Mouse (Mus musculus): Measurements from ENCODE around the gene Slc26a10. TPM values are rescaled to one million over a fixed set of nuclear protein-coding genes. Genes with fewer than 3 reads are reported as not detected.
A peak's percentile ranks its signal among the peaks of the same experiment; 100 is the strongest.

The Slc26a10 gene
- polyA plus RNA-seq, 1 experiment, result 0.85 TPM

GRCm38 (mm10) chr10:127217177-127217576 is 36.7 kb upstream of the Slc26a10 start:
- TF ChIP-seq CTCF (IDR thresholded peaks at IDR 0.05; ENCODE audit: extremely low read depth, insufficient read length, insufficient replicate concordance, low read depth, low read length), result no peak
- no peak for TF ChIP-seq POLR2A (IDR thresholded peaks at IDR 0.05; ENCODE audit: low read depth, low read length)

DNA sequence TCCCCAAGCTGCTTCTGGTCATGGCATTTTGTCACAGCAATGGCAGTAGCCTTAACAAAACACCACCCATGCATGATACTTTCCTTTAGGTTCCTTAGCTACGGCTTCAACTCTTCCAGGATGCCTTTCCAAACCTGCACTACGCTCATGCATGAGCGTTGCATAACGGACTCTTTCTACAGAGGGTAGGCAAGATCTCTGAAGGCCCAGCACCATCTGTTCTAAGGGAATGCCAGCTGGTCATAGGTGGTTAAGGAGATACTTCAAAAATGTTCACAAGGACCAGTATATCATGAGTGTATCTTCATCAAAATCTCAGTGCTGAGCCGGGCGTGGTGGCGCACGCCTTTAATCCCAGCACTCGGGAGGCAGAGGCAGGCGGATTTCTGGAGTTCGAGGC is 36.0 kb upstream of the Slc26a10 start:
- no peak overlapping the region for H3K4me3 ChIP-seq (ENCODE audit: low read depth, low read length)
- no peaks in the 10 kb centered on the region for H3K27me3 ChIP-seq (ENCODE audit: control insufficient read depth, insufficient read depth, low read length)
- peaks cover 4% of the 10 kb centered on the region; the same call in 1 of the 2 replicates for H3K4me1 ChIP-seq (ENCODE audit: control insufficient read depth, insufficient read depth, insufficient read length, low read length)
- WGBS, result 94% methylated on average over 11 of the region's 11 CpGs
- H3K27ac ChIP-seq (ENCODE audit: insufficient read depth, low read depth, low read length), result no peak overlapping the region
- no peaks in the 10 kb centered on the region for H3K36me3 ChIP-seq (ENCODE audit: control insufficient read depth, insufficient read depth, low read length)
- TF ChIP-seq CTCF (IDR thresholded peaks at IDR 0.05; ENCODE audit: extremely low read depth, insufficient read length, insufficient replicate concordance, low read depth, low read length), result no peak
- no peak for TF ChIP-seq POLR2A (IDR thresholded peaks at IDR 0.05; ENCODE audit: low read depth, low read length)

More at GRCm38 (mm10) chr10:127217177-127217576, 36.7 kb upstream of the Slc26a10 start:
- no peaks in the 10 kb centered on the region for H3K36me3 ChIP-seq (ENCODE audit: control insufficient read depth, insufficient read depth, low read length)
- H3K27ac ChIP-seq (ENCODE audit: insufficient read depth, low read depth, low read length), result no peak overlapping the region
- peaks cover 4% of the 10 kb centered on the region; the same call in 1 of the 2 replicates for H3K4me1 ChIP-seq (ENCODE audit: control insufficient read depth, insufficient read depth, insufficient read length, low read length)
- no peak overlapping the region for H3K4me3 ChIP-seq (ENCODE audit: low read depth, low read length)
- H3K27me3 ChIP-seq (ENCODE audit: control insufficient read depth, insufficient read depth, low read length), result no peaks in the 10 kb centered on the region

DNA sequence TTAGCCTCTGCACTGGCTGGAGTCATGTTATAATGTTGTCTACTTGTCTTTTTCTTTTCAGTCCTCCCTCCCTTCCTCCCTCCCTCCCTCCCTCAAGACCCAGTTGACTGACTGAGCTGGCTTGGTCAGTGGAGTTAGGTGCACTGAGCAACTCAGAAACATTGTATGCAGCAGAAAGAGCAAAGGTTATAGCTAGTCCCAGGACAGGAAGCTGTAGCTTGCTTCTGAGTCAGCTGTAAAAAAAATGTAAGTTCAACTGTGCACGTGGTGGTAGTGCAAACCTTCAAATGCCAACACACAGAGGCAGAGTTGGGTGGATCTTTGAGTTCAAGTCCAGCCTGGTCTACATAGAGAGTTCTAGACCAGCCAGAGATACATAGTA is 34.0 kb upstream of the Slc26a10 start:
- 3% methylated on average over 1 of the region's 1 CpGs for WGBS
- Histone ChIP-seq H3K4me1 (ENCODE audit: control insufficient read depth, insufficient read depth, insufficient read length, low read length) (peaks cover 8% of the 10 kb centered on the region; the same call in 1 of the 2 replicates), H3K36me3 (ENCODE audit: control insufficient read depth, insufficient read depth, low read length) (no peaks in the 10 kb centered on the region), H3K27ac (ENCODE audit: insufficient read depth, low read depth, low read length) (no peak overlapping the region), H3K4me3 (ENCODE audit: low read depth, low read length) (no peak overlapping the region), H3K27me3 (ENCODE audit: control insufficient read depth, insufficient read depth, low read length) (no peaks in the 10 kb centered on the region)
- TF ChIP-seq POLR2A (IDR thresholded peaks at IDR 0.05; ENCODE audit: low read depth, low read length), result no peak

DNA sequence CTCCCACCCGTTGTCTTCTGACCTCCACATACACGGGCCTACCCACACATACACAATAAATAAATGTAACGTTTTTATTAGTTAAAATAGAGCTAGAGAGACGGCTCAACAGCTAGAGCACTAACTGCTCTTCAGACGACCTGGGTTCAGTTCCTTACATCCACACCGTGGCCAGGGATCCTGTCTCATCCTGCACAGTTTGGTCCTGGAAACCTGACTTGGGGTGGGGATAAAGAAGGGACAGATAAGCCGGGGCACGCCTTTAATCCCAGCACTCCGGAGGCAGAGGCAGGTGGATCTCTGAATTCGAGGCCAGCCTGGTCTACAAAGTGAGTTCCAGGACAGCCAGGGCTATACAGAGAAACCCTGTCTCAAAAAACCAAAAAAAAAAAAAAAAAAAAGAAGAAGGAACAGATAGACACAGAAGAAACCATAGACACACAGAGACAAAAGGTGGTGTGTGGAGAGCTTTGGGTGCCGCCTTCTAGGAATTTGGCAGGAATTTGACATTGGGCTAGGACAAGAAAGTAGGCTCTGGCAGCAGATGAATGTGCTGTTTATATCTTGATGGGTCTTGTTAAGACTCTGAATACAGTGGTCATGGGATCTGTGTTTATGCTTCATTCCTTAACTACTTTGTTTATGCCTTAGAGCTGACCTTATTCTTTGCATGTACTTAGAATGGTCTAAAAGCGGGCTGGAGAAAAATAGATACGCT is 33.4 kb upstream of the Slc26a10 start:
- H3K36me3 ChIP-seq (ENCODE audit: control insufficient read depth, insufficient read depth, low read length), result no peaks in the 10 kb centered on the region
- 83% methylated on average over 13 of the region's 13 CpGs for WGBS
- TF ChIP-seq POLR2A (IDR thresholded peaks at IDR 0.05; ENCODE audit: low read depth, low read length) (no peak), CTCF (IDR thresholded peaks at IDR 0.05; ENCODE audit: extremely low read depth, insufficient read length, insufficient replicate concordance, low read depth, low read length) (no peak)
- H3K4me1 ChIP-seq (ENCODE audit: control insufficient read depth, insufficient read depth, insufficient read length, low read length), result peaks cover 8% of the 10 kb centered on the region; the same call in 1 of the 2 replicates
- H3K27me3 ChIP-seq (ENCODE audit: control insufficient read depth, insufficient read depth, low read length), result no peaks in the 10 kb centered on the region
- H3K4me3 ChIP-seq (ENCODE audit: low read depth, low read length), result no peak overlapping the region
- H3K27ac ChIP-seq (ENCODE audit: insufficient read depth, low read depth, low read length), result no peak overlapping the region

DNA sequence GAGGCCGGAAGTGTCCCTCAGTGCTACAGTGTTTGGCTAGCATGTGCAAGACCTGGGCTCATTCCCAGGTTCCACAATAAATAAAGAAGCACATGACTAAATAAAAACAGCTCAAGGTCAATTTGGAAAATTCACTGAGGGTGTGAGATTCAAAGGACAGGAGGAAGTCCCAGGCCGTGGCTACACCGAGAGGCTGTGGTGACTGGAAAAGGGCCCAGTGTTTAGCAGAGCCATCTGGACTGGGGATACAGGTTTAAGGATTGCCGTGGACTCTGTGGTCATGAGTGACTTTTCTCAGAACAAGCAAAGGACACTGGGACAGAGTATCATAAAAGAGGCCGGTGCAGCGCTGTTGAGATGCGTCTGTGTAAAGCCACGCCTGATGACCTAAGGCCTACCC is 32.8 kb upstream of the Slc26a10 start:
- 86% methylated on average over 8 of the region's 8 CpGs for WGBS
- no peaks in the 10 kb centered on the region for H3K27me3 ChIP-seq (ENCODE audit: control insufficient read depth, insufficient read depth, low read length)
- H3K4me1 ChIP-seq (ENCODE audit: control insufficient read depth, insufficient read depth, insufficient read length, low read length), result peaks cover 8% of the 10 kb centered on the region; the same call in 1 of the 2 replicates
- H3K36me3 ChIP-seq (ENCODE audit: control insufficient read depth, insufficient read depth, low read length), result peaks cover 4% of the 10 kb centered on the region
- no peak overlapping the region for H3K4me3 ChIP-seq (ENCODE audit: low read depth, low read length)
- TF ChIP-seq POLR2A (IDR thresholded peaks at IDR 0.05; ENCODE audit: low read depth, low read length) (no peak), CTCF (IDR thresholded peaks at IDR 0.05; ENCODE audit: extremely low read depth, insufficient read length, insufficient replicate concordance, low read depth, low read length) (no peak)
- no peak overlapping the region for H3K27ac ChIP-seq (ENCODE audit: insufficient read depth, low read depth, low read length)

GRCm38 (mm10) chr10:127211414-127211854 is 31.0 kb upstream of the Slc26a10 start, which contains the start of gene Pip4k2c:
Pip4k2c (minus strand) TSS chr10:127211585.
- Histone ChIP-seq H3K36me3 (ENCODE audit: control insufficient read depth, insufficient read depth, low read length) (peaks cover 13% of the 10 kb centered on the region), H3K27me3 (ENCODE audit: control insufficient read depth, insufficient read depth, low read length) (no peaks in the 10 kb centered on the region), H3K4me1 (ENCODE audit: control insufficient read depth, insufficient read depth, insufficient read length, low read length) (peaks cover 8% of the 10 kb centered on the region; the same call in 1 of the 2 replicates), H3K27ac (ENCODE audit: insufficient read depth, low read depth, low read length) (peak within 1 kb of the TSS; percentile 42), H3K4me3 (ENCODE audit: low read depth, low read length) (peak within 1 kb of the TSS; percentile 94)
- TF ChIP-seq POLR2A (IDR thresholded peaks at IDR 0.05; ENCODE audit: low read depth, low read length), result no peak
- under 1% methylated on average over 47 of the region's 47 CpGs for WGBS

DNA sequence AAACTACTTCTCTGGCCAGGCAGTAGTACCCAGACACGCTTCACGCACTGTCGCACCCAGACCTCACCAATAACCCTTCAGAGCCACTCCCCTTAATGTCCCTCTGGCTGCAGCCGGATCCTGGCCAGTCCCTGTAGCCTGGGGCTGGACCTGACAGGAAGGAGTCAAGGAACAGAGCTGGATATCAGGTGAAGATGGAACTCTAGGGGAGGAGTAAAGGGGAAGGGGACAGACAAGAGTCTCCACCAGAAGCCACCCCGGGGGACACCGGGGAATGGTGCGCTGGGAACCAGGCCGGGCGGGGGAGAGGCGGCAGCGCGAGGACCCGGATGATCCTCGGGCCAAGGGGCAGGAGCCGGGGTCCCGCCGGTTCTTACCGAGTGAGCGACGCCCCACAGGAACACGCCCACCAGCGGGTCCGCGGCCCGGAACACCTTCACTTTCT is 30.5 kb upstream of the Slc26a10 start:
- 1% methylated on average over 25 of the region's 25 CpGs for WGBS
- Histone ChIP-seq H3K27me3 (ENCODE audit: control insufficient read depth, insufficient read depth, low read length) (no peaks in the 10 kb centered on the region), H3K27ac (ENCODE audit: insufficient read depth, low read depth, low read length) (peak overlapping the region; percentile 42), H3K36me3 (ENCODE audit: control insufficient read depth, insufficient read depth, low read length) (peaks cover 17% of the 10 kb centered on the region), H3K4me3 (ENCODE audit: low read depth, low read length) (peak overlapping the region; percentile 94), H3K4me1 (ENCODE audit: control insufficient read depth, insufficient read depth, insufficient read length, low read length) (peaks cover 8% of the 10 kb centered on the region; the same call in 1 of the 2 replicates)
- TF ChIP-seq CTCF (IDR thresholded peaks at IDR 0.05; ENCODE audit: extremely low read depth, insufficient read length, insufficient replicate concordance, low read depth, low read length) (peak; percentile 5; the same call in 1 of the 2 replicates), POLR2A (IDR thresholded peaks at IDR 0.05; ENCODE audit: low read depth, low read length) (no peak)
